Mouse (Mus musculus) left cerebral cortex, adult 8-10 months (tissue): Measurements from ENCODE around the gene Mafg. TPM values are rescaled to one million over a fixed set of nuclear protein-coding genes. Genes with fewer than 3 reads are reported as not detected.

Experiments
- DNase-seq, 2 experiments: peaks; one replicate each; pipeline ENCODE4 v3.0.0; 2022; ENCODE audit warnings: low spot score in 2 of 2
- total RNA-seq, 4 experiments: library from RNA; stranded (reverse); gene quantifications; 2 replicates each; pipeline ENCODE4 v1.2.4; 2022

Gene Mafg
- total RNA-seq, 4 experiments from 2014 or later: 66.8 to 77.2 (median 73.1) TPM

DNA sequence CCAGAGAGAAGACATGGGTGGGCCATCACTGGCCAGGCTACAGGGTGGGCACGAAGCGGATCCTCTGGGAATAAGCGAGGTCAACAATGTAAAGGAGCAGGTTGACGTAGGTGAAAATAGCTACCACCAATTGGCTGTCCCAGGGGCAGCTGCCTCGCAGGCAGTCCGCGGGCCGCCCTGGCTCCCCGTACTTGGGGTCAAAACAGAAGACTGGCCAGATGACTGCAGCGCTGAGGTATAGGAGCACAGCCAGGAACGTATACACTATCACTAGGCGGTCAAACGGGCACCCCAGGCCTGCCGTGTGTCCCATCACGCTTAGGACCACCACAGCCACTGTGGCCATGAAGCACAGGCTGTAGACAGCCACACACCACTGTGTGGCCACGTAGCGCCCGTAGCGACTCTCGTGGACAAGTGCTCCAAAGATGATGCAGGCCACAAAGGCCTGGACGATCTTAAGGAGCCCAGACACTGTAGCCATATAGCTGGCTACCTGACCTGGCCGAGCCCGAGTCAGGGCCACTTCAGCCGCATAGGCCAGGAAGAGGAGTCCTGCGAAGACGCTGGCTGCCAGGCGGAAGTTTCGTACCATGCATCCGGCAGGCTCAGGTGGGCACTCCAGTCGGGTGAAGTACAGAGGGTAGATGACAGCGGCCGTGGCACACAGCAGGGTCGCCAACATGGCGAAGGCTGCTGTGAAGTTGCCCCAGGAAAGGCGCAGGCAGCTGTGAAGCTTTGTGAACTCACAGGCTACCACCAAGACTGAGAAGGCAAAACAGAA, 13.8 kb upstream of the Mafg start:
- no peak for DNase-seq

DNA sequence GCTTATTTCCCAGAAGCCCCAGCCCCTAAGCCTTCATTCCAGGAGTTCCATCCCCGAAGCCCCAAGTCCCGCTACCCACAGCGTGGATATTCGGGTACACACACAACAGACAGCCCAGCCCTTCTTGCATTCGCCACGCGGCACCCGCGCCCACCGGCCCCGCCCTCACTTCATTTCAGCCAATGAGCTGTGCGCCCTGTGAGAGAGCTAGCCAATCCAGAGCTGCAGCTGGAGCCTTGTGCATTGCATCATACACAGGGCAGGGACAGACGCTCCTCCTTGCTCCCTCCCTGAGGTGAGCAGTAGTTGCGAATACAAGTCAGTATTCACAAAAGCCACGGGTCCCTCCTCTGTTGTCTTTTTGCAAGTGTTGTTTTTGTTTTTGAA, 10.2 kb upstream of the Mafg start, which contains the start of gene Pycr1:
Gene Pycr1 (minus strand): TSS at position 169 of the 387 bp plus-strand sequence.
- peak; percentile 83 to 89 for DNase-seq

DNA sequence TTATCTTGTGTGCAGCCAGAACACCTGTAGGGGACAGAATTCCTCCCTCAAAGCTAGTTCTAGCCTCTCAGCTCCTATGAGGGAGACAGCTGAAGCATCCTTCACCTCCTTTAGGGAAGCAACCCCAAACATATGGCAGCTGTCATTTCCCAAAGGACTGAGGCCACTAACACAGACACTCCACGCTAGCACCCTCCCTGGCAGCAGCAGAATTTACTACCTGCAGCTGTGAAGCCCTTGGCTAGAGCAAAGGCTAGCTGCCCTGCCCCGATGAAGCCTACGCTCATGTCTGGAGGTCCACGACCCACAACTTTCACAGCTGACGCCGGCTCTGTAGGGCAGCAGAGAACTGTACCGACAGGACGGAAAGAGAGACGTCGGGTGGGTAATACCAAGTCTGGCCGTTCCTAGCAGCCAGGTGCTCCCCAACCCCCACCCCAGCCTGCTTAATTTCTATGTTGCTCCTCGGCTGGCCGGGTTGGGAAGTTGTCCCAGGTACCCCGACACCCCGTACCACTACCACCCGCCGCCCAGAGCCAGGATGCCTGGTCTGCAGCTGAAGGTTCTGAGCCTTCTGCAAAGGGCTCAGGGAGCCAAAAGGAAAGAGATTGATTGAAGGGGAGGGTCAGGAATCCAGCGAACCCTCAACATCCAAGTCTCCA, 9.7 kb upstream of the Mafg start:
- no peak for DNase-seq

DNA sequence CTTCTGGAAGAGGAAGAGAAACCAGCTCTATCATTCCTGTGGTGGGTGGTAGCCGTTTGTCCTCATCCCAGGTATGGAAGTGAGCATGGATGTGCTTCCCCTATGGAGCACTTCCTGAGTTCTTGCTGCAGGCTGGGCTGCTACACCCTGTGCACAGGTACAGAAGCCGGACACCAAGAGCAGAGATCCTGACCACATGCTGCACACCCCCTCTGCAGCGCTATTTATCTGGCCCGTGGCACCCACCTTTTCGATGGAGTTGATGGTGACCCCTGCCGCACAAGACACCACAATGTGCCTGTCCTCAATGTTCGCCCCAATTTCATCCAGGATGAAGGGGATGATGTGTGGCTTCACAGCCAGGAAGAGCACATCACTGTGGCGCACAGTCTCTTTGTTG, 8.5 kb upstream of the Mafg start:
- DNase-seq: no peak

DNA sequence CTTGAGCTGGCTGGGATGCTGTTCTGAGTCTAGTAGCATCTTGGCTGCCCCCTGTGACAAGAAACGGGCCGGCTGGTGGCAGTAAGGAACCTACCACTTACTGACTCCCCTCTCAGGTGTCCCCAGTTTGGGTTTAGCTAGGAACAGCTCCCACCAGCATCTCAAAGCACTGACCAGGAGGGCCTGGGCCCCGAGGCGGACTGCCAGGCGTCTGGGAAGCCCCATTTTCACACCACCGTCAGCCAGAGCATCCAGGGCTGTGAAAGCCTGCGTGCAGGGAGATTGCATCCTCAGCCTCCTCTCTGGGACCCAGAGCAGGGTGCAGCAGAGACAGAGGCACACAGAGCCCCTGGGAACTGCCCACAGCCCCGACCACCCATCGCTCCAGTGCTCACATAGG, 7.9 kb upstream of the Mafg start:
- no peak for DNase-seq

DNA sequence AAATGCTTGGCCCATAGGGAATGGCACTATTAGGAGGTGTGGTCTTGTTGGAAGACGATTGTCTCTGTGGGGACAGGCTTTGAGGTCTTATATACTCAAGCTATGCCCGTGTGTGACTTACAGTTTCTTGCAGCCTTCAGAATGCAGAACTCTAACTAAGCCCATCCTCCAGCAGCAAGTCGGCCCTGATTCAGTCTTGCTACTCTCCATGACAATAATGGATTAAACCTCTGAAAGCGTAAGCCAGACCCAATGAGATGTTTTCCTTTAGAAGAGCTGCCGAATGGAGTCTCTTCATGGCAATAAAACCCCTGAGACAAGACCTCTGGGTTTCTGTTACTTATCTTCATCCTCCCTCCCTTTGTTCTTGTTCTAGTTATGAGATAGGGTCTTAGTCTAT, 1.4 kb upstream of the Mafg start:
- DNase-seq: no peak

DNA sequence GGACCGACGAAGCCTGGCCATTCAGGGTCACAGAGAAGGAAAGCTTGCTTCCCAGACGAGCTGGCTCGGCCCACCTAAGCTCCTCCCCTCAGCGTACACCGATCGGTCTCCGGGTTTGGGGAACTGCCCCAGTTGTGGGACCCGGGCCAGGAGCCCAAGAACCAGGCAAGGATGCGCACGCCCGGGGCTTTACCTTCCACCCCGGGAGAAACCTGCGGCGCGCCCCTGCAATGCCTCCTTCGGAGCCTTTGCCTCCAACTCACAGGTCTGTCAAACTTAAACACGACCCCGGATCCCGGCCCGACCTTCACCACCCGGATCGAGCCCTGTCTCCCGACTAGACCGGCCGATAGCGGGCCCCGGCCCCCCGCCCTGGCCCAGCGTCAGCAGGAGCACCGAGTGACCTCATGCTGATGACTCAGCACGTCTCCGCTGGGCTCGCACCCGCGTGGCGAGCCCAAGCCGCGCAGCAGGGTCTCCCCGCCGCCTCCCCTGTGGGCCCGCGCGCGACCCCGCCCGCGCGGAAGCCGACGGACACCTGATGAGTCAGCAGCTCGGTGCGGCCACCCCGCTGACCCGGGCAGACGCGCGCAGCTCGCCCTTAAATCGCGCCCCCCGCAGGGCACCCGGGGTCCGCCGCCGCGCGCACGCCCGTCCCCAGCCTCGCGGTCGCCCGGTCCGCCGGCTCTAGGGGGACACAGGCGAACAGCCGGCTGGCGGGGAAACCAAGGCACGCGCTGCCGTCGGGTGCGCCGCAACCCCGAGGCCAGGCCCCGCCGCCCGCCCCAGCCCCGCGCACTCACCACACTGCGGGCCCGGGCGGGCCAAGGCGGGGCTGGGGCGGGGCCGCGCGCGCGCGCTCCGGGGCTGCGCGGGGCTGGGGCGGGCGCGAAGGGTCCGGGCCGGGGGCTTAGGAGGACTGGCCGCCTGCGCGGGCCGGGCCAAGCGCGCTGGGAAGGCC, 561 bp downstream of the Mafg start:
- DNase-seq: peak in 1 of 2 experiments; percentile 45

DNA sequence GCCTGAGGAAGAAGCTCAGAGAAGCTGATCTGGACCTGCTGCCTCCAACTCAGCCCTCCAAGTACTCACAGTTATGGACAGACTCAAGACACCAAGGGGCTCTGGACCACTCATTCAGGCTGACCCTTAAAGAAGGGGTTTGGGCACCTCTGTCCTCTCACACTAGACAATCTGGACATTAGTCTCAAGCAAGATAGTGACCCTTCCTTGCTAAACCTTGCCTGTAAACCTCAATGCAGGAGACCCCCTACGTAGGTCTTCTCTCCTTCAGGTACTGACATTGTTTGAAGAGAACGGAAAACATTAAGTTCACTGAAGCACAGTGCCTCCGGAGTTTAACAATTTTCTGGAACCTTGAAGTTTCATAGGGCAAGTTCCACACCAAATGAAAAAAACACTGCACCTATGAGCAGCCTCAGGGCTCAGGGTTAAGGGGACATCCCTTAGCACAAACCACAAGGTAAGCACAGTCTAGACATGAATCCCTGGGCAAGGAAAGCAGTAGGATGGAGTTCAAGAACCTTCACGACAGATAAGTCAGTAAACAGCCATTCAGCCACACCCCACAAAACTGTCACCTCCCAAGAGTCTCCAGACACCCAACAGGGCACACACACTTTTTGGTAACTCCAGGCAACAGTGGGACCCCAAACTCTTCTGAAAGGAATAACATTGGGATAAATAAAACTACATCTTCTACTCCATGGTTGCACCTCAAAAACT, 1.5 kb downstream of the Mafg start:
- no peak for DNase-seq

DNA sequence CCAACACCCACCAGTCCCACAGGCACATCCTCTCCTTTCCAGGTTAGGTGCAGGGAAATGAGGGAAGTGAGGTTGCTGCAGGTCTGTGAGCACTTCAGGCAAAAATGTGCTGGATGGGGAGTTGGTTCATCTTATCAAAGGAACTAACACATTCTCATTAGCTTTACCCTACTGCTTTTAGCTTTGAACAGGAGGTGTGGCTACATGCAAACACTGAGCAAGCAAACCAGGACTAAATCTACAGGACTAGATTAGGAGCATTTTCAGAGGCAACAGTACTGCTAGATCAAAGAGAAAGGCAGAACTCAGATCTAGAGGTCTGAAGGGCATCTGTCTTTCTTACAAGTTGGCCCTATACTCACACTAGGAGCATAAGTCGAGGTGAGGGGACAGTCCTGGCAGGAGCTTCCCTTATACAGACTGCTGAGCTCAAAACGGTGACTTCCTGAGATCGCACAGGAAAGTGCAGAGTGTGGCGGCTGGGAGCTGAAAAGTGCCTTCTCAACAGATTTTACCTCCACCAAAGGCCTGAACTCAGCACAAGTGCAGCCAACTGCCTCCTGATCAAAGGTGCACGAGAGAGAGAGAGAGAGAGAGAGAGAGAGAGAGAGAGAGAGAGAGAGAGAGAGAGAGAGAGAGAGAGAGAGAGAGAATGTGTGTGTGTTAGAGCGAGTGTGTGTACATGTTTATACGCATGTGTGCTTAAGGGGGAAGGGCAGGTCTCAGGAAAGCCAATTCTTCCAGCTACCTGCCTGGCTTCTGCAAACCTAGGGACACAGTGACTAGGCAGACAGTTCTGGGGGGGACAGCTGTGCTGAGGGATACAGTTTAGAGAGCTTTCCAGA, 2.3 kb downstream of the Mafg start:
- DNase-seq: no peak

DNA sequence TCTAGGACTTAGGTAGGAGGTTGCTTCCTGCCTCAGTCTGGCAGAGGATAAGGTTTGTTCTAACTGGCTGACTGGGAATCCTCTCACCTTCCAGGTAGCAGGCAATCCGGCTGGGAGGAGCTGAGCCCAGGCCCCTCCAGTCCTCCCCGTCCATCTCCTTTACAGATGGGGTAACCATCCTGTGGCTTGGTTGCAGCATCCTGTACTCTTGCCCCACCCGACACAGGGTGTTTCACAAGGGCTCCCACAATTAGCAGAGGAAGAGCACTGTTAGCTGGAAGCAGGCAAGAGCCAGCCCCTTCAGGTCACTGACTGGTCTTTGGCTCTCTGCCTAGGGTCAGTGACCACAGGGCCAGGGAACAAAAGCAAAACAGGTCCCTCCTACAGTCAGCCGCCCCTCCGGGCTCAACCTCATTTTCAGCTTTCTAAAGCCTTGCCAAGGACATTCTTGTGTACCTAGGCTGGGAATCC, 3.0 kb downstream of the Mafg start:
- no peak for DNase-seq

DNA sequence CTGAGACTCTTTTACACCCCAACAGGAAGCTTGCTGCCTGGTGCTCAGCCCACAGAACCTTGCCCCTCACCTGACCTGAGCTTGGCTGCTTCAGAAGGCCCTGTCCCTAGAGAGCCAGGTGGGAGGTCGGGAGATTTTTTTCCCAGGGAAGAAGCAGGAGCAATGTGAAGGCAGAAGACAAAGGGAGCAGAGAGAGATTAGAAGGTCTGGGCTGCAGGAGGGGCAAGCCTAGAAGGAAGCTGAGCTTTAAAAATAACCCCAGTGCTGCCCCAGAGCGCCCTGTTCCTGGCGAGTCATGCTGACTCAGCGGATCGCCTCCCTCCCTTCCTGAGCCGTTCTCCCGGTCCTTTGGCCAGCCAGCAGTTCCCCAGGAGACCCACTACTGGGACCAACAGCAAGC, 3.5 kb downstream of the Mafg start:
- DNase-seq: no peak

DNA sequence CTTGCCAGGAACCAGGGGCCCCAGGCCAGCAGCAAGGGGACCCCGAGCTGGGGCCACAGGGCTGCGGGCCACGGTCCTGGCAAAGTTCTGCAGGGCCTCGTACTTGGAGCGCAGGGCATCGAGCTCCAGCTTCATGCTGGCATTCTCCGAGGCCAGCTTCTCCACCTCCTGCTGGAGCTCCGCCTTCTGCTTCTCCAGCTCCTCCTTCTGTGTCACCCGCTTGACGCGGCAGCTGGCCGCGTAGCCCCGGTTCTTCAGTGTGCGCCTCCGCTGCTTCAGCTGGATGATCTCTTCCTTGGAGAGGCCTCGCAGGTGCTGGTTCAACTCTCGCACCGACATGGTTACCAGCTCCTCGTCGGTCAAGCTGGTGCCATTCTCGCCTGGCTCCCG, 4.1 kb downstream of the Mafg start:
- no peak for DNase-seq

DNA sequence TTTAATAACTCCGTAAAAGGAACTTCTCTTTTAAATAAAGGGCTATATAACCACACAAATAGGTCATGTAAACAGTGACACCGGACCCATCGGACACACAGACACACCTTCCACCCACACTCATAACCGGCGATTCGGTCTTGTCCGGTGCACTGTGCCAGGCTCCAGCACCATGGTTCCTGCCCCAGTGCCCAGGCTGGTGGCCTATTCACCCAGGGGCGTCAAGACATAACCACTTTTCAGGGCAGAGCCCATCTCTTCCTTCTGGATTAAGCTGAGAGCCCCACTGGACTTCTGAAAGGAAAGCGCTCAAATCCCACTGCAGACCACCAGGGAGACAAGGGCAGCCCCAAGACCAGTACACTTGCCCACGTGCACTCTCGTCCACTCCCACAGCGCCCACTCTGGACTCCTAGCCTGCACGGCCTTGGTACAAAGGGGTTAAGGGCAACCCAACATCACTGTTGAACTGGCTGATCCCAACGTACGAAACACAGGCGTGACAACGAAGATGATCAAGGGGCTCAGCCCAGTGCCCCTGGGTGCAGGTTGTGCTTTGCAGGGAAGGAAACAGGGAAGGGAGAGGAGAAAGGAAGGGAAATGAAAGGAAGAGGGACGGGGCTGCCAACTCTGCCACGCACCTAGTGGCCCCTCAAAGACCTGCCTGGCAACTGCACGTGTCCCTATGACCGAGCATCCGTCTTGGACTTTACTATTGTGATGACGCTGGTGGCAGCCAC, 4.6 kb downstream of the Mafg start:
- no peak for DNase-seq

DNA sequence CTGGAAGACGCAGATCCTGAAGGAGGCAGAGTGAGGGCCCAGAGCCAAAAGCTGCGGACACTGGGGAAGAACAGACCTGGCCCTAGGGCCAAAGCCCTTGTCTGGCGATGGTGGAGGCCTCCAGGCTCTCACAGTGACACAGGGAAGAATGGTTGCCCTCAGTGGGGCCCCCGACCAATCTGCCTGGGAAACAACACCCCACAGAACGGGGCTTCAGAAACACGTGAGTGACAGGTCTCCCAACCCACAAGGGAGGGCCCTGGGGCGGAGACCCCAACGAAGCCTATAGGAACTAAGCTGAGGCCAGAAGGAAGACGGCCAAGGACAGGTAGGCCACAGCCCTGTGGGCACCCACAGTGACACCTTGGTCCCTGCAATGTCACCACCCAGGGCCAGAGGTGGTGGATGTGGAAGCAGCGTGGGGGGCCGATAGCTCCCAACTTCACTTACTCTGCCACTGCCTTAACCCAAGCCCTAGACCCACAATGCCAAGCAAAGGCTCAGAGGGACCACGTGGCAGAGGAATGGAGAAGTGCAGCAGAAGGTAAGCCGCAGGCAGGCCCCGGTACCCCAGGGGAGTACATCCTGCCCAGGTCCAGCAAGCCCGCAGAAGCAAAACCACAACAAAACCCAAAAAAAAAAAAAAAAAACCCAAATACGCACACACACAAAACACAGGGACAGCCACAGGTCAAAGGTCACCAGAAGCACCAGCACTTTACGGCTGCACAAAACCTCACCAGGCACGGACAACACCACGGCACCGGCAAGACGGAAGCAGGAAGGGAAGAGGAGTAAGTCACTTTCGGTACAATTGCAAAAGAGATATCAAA, 5.7 kb downstream of the Mafg start:
- DNase-seq: no peak

DNA sequence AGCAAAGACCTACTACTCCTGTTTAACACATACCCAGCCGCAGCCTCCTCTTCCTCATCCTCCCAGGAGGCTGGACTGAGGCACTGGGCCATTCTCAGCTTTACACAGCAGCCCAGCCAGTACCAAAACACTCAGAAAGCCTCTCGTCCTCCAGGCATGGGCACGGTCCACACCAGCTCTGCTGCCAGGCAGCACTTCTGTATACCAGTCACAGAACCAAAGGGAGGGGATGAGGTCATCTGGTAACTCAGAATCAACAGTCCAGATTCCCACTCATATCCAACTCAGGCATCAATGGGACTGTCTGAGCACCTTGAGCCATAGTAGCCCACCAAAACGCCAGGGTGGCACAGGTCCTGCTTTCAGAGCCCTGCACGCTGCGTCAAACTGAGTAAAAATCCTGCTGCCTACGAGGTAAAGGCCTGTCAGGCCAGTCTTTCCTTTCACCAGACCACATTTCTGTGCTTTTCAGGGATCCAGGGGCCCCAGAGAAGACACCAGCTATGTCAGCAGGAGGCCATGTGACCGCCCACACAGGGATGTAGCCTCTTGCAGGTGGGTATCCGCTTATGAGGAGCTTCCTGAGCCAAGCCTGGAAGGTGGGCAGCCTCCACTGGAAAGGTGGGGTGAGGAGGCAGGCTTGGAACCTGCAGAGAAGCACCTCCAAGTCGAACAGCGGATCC, 6.5 kb downstream of the Mafg start:
- DNase-seq: no peak

DNA sequence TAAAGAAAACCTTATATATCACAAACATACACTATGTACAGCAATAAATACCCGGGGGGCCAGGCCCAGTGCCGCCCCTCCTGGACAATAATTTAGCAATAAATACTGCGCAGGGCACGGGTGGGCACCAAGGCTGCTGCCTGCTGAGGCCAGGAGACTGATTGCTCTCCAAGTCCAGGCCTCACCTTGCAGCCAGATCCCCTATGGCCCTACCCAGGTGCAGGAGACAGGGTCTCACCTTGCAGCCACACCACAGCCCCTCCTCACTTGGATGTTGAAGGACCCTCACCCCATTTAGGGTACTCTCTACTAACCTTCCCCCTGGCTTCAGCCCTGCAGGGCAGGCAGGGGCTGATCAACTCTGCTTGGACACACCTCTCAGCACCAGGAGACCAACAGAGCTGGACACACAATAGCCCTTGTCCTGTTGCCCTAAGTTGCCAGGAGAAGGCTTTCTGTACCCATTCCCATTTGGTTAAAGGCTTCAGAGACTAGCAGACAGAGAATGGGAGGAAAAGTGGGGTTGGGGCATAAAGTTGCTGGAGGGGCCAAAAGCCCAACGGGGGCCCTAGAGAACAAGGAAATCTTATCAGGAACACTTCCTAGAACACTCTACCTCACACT, 8.1 kb downstream of the Mafg start, which contains the start of gene Sirt7:
Gene Sirt7 (minus strand): TSS at position 89 of the 624 bp plus-strand sequence.
- DNase-seq: no peak

DNA sequence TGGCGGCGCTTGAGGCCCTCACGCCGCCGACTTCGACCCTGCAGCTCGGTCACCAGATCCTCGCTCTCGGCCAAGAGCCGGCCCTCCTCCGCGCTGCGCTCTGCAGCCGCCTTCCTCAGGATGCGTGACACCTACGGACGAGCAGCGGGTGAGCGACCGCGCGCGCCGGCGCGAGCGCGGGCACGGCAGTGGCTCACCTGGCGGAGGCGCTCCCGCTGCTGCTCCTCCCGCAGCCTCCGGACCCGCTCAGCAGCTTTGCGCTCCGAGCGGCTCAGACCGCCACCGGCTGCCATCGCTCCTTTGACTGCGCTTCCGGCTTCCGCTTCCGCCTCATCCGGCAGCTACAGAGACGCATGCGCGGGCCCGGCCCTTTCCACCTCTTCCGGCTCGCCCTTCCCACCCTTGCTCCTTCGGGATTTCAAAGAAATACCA, 8.7 kb downstream of the Mafg start:
- peak; percentile 66 to 76 for DNase-seq
